Mouse (Mus musculus) neural tube, embryonic 15.5 days (tissue): ENCODE measurements around the gene Gm11985. TPM values are rescaled to one million over a fixed set of nuclear protein-coding genes. Genes with fewer than 3 reads are reported as not detected.

Experiments used
- ATAC-seq: fragments of 200-750 bp; cut with Nextera tagmentation; 2 replicates; pipeline ENCODE4 v1.8.0; 2017; ENCODE audit warnings: mild to moderate bottlenecking, moderate TSS enrichment, moderate library complexity; ENCODE audit not compliant: low FRiP score
- H3K27ac ChIP-seq: fragments of 300-500 bp; sonication (generic); replicated peaks from 2 replicates; pipeline ENCODE4 v1.5.1; 2015; ENCODE audit warnings: mild to moderate bottlenecking, inconsistent platforms
- H3K27me3 ChIP-seq: fragments of 300-500 bp; sonication (generic); replicated peaks from 2 replicates; pipeline ENCODE4 v1.6.1; 2015; ENCODE audit warnings: inconsistent platforms
- H3K36me3 ChIP-seq: fragments of 300-500 bp; sonication (generic); 2 replicates; pipeline ENCODE4 v1.6.1; 2015; ENCODE audit warnings: inconsistent platforms
- H3K4me1 ChIP-seq: fragments of 300-500 bp; sonication (generic); 2 replicates; pipeline ENCODE4 v1.6.1; 2015; ENCODE audit warnings: inconsistent platforms
- H3K4me2 ChIP-seq: fragments of 300-500 bp; sonication (generic); 2 replicates; pipeline ENCODE4 v1.6.1; 2015; ENCODE audit warnings: inconsistent platforms, mild to moderate bottlenecking, moderate library complexity
- H3K4me3 ChIP-seq: fragments of 300-500 bp; sonication (generic); replicated peaks from 2 replicates; pipeline ENCODE4 v1.5.1; 2015; ENCODE audit warnings: mild to moderate bottlenecking, inconsistent platforms
- H3K9ac ChIP-seq: fragments of 300-500 bp; sonication (generic); replicated peaks from 2 replicates; pipeline ENCODE4 v1.6.1; 2015; ENCODE audit warnings: mild to moderate bottlenecking, inconsistent platforms
- H3K9me3 ChIP-seq: fragments of 300-500 bp; sonication (generic); replicated peaks from 2 replicates; pipeline ENCODE4 v1.6.1; 2016; ENCODE audit warnings: inconsistent platforms
- WGBS: fragments of 180-500 bp; shearing (Covaris S2); methylation state at CpG from one replicate; pipeline ENCODE4 v1.1.7; 2015; ENCODE audit warnings: mixed read lengths; 5-methylcytosine and 5-hydroxymethylcytosine counted together
- polyA plus RNA-seq: library from polyadenylated mRNA; unstranded; fragments of >200 nt; fragmentation: Nextera tagmentation; extraction: Ambion mirVana; gene quantifications from 2 replicates; pipeline ENCODE4 v1.2.1, GENCODE M21; 2015

Gm11985 gene
- polyA plus RNA-seq, 1 experiment from 2014 or later = not detected

DNA sequence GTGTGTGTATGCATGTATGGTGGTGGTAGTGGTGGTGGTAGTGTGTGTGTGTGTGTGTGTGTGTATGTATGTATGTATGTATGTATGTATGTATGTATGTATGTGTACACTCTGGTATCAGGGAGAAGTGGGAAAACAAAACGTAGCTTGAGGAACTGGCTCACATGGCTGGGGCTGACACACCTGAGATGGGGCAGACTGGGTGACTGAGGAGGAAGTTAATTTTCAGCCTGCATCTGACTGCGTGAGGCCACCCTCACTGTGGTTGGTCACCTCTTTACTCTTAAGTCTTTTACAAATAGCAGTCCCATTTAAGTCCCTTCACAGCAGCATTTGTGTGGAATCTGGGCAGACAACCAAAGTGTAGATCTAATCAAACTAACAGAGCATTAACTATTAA, 9.1 kb downstream of the Gm11985 start:
- 82% methylated on average over 2 of the region's 2 CpGs for WGBS
- Histone ChIP-seq H3K27me3 (no peaks in the 10 kb centered on the region), H3K4me2 (no peak overlapping the region), H3K9me3 (no peaks in the 10 kb centered on the region), H3K27ac (no peak overlapping the region), H3K4me1 (no peaks in the 10 kb centered on the region), H3K4me3 (no peak overlapping the region), H3K9ac (no peak overlapping the region), H3K36me3 (no peaks in the 10 kb centered on the region)
- ATAC-seq = no peak

DNA sequence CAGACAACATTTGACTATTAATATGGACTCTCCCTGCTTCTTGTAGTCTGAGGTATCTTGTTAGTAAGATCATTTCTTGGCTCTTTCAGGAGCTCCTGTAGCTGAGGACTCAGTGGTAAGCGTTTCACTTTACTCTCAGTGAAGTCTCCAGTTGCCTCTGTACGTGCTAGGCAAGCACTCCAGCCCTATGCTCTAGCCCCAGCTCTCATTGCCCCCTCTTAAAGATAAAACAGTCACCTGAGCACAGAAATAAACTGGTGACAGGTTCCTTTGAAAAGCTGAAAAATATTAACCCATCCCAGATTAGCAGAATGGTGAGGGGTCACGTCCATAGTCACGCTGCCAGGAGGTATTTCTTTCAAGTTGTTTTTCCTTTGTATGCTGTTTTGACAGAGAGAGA, 9.6 kb downstream of the Gm11985 start:
- no peak overlapping the region for H3K4me3 ChIP-seq
- H3K27me3 ChIP-seq = no peaks in the 10 kb centered on the region
- H3K4me2 ChIP-seq = no peak overlapping the region
- WGBS = 74% methylated on average over 4 of the region's 4 CpGs
- ATAC-seq = no peak
- H3K4me1 ChIP-seq = no peaks in the 10 kb centered on the region
- no peak overlapping the region for H3K9ac ChIP-seq
- no peaks in the 10 kb centered on the region for H3K36me3 ChIP-seq
- no peaks in the 10 kb centered on the region for H3K9me3 ChIP-seq
- no peak overlapping the region for H3K27ac ChIP-seq

DNA sequence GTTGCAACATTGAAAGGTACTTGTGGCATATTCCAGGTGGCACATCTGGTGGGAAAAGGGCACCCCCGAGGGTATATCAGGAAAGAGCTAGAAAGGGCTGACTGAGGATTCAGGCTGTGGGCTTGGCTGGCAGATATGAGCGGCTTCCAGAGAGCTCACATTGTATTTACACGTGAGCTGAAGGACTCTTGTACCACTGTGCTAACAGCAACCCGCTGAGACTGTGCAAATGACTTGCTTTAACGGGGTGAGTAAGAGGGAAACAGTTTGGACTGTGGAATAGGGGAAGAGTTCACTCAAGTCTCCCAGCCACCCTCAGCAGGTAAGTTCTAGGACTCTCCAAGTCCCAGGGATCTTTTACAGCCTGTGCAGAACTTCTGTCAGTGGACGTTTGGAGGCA, 14.7 kb downstream of the Gm11985 start:
- Histone ChIP-seq H3K9me3 (no peaks in the 10 kb centered on the region), H3K4me1 (no peaks in the 10 kb centered on the region), H3K4me3 (no peak overlapping the region), H3K36me3 (peaks cover 28% of the 10 kb centered on the region), H3K9ac (no peak overlapping the region), H3K4me2 (no peak overlapping the region), H3K27me3 (no peaks in the 10 kb centered on the region), H3K27ac (no peak overlapping the region)
- ATAC-seq = no peak
- WGBS = 86% methylated on average over 6 of the region's 6 CpGs

DNA sequence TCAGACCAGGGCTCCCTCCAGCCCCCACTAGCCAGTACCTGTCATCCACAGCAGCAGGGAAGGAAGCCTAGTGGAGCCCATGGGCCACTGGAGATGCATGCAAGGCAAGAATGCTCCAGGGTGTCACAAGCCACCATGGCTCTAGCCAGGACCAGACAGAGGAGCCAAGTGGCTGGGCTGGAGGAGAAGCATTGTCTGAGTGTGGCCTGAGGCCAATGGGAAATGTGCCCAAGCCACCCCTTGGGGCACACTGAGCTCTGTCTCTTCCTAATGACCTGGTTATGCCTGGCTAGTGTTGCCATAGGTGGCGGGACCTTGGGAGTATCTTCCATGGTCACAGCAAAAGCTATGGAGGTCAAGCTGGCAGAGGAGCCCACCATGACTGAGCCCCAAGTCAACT, 18.7 kb downstream of the Gm11985 start:
- Histone ChIP-seq H3K27me3 (no peaks in the 10 kb centered on the region), H3K27ac (no peak overlapping the region), H3K4me3 (no peak overlapping the region), H3K9me3 (no peaks in the 10 kb centered on the region), H3K4me1 (peaks cover 4% of the 10 kb centered on the region; the same call in 1 of the 2 replicates), H3K4me2 (no peak overlapping the region), H3K9ac (no peak overlapping the region), H3K36me3 (peaks cover 48% of the 10 kb centered on the region)
- ATAC-seq = no peak
- whole genome bisulfite sequencing = 100% methylated on average over 1 of the region's 1 CpGs

- Histone ChIP-seq H3K9me3 (no peaks in the 10 kb centered on the region), H3K27ac (peak overlapping the region; percentile 45), H3K4me3 (no peak overlapping the region), H3K9ac (no peak overlapping the region), H3K4me1 (peaks cover 18% of the 10 kb centered on the region), H3K4me2 (no peak overlapping the region), H3K27me3 (no peaks in the 10 kb centered on the region), H3K36me3 (peaks cover 30% of the 10 kb centered on the region)
- 29% methylated on average over 4 of the region's 4 CpGs for WGBS
- ATAC-seq = peak; percentile 48; the same call in 1 of the 2 replicates
Observed at GRCm38 (mm10) chr11:7164416-7164815, 24.0 kb downstream of the Gm11985 start.

GRCm38 (mm10) chr11:7161502-7162174, 26.7 kb downstream of the Gm11985 start:
- Histone ChIP-seq H3K9ac (no peak overlapping the region), H3K27ac (no peak overlapping the region), H3K4me1 (peaks cover 18% of the 10 kb centered on the region), H3K4me2 (no peak overlapping the region), H3K9me3 (no peaks in the 10 kb centered on the region), H3K4me3 (no peak overlapping the region), H3K27me3 (no peaks in the 10 kb centered on the region), H3K36me3 (peaks cover 17% of the 10 kb centered on the region)
- WGBS = 83% methylated on average over 8 of the region's 8 CpGs
- peak; percentile 43; the same call in 1 of the 2 replicates for ATAC-seq

- peaks cover 18% of the 10 kb centered on the region for H3K4me1 ChIP-seq
- peak; percentile 66; the same call in 1 of the 2 replicates for ATAC-seq
- no peaks in the 10 kb centered on the region for H3K9me3 ChIP-seq
- no peak overlapping the region for H3K4me3 ChIP-seq
- no peak overlapping the region for H3K9ac ChIP-seq
- peak overlapping the region; percentile 71 for H3K27ac ChIP-seq
- H3K4me2 ChIP-seq = no peak overlapping the region
- no peaks in the 10 kb centered on the region for H3K27me3 ChIP-seq
- H3K36me3 ChIP-seq = peaks cover 11% of the 10 kb centered on the region; the same call in 1 of the 2 replicates
- 49% methylated on average over 4 of the region's 4 CpGs for WGBS
Observed at GRCm38 (mm10) chr11:7160637-7161101, 27.7 kb downstream of the Gm11985 start.

DNA sequence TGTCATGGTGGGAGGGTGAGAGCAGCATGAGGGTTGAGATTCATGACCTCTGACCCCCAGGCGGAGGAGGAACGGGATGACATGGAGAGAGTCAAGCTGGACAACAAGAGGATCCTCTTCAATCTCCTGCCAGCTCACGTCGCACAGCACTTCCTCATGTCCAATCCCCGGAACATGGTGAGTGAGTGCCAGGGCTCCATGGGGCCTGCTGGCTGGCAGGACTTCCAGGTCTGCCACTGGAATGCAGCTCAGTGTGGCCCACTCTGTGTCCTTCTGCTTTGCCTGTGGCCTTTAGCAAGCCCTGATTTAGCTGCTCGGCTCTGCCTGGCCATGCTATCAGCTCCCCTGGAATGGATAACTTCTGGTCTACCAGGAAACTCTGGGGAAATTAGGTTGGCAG, 28.2 kb downstream of the Gm11985 start:
- H3K27ac ChIP-seq = peak overlapping the region; percentile 71
- H3K9ac ChIP-seq = no peak overlapping the region
- H3K9me3 ChIP-seq = no peaks in the 10 kb centered on the region
- WGBS = 74% methylated on average over 6 of the region's 6 CpGs
- no peak for ATAC-seq
- peaks cover 18% of the 10 kb centered on the region for H3K4me1 ChIP-seq
- H3K36me3 ChIP-seq = 0 out of 2 replicates have a peak, but pooled peaks cover 6% of the 10 kb centered on the region
- no peak overlapping the region for H3K4me2 ChIP-seq
- H3K27me3 ChIP-seq = no peaks in the 10 kb centered on the region
- H3K4me3 ChIP-seq = no peak overlapping the region

DNA sequence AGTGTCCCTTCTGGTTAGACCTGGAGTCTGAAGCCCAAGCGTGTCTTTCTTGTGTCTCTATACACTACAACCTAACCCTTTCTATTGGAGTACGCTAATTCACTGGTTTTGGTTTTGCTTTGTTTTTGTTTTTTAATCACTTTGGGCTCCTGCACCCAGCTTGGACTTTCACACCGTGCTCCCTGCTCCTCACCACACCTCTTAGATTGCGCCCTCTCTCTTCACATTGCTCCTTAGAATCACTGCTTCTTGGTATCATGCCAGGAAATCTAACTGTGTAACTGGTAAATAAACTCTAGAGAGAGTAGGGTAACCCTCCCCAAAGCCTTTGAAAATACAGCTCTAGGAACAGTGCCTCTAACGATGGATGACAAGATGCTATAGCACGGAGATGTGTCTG, 30.2 kb downstream of the Gm11985 start:
- H3K36me3 ChIP-seq = peaks cover 13% of the 10 kb centered on the region; the same call in 1 of the 2 replicates
- peaks cover 15% of the 10 kb centered on the region for H3K4me1 ChIP-seq
- no peak overlapping the region for H3K4me3 ChIP-seq
- no peak for ATAC-seq
- no peak overlapping the region for H3K27ac ChIP-seq
- WGBS = 91% methylated on average over 6 of the region's 6 CpGs
- no peaks in the 10 kb centered on the region for H3K27me3 ChIP-seq
- no peak overlapping the region for H3K4me2 ChIP-seq
- no peak overlapping the region for H3K9ac ChIP-seq
- no peaks in the 10 kb centered on the region for H3K9me3 ChIP-seq

DNA sequence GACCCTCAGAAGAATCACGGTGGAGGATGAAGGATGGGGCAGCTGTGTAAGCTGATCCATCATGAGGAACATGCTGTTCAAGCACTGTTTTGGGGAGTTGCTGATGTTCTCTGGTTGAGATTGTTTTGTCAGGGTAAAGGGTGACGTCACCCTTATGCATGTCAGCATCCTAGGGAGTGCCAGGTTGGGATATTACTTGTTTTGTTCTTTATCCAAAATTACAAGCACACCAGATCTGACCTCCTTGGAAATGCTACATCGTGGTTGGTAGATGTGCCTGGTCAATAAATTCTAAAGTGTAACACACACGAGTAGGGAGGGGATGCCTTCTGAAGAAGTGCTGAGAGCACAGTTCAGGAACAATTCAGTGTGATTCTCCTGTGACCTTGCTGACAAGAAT, 31.9 kb downstream of the Gm11985 start:
- ATAC-seq = no peak
- Histone ChIP-seq H3K4me2 (no peak overlapping the region), H3K9ac (no peak overlapping the region), H3K27ac (no peak overlapping the region), H3K27me3 (no peaks in the 10 kb centered on the region), H3K4me3 (no peak overlapping the region), H3K36me3 (peaks cover 17% of the 10 kb centered on the region), H3K9me3 (no peaks in the 10 kb centered on the region), H3K4me1 (peaks cover 14% of the 10 kb centered on the region)
- WGBS = 76% methylated on average over 4 of the region's 4 CpGs

DNA sequence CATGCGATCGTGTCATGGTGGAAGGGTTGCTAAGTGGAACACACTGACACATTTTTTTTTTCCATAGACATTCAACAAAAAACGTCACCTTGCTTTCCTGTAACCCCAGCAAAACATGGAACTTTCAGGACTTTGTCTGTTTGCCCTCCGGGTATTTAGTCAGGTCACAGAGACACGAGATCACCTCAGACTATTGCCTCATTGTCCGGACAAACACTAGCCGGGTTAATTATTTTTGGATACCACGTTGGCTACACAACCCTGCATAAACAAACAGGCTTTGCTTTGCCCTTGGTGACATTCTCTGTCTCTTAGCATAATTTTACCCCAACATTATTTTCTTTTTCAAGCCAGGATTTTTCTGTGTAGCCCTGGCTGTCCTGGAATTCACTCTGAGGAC, 35.3 kb downstream of the Gm11985 start:
- Histone ChIP-seq H3K4me1 (no peaks in the 10 kb centered on the region), H3K27ac (no peak overlapping the region), H3K36me3 (peaks cover 28% of the 10 kb centered on the region), H3K4me2 (no peak overlapping the region), H3K4me3 (no peak overlapping the region), H3K9me3 (no peaks in the 10 kb centered on the region), H3K9ac (no peak overlapping the region), H3K27me3 (no peaks in the 10 kb centered on the region)
- no peak for ATAC-seq
- WGBS = 83% methylated on average over 8 of the region's 8 CpGs

DNA sequence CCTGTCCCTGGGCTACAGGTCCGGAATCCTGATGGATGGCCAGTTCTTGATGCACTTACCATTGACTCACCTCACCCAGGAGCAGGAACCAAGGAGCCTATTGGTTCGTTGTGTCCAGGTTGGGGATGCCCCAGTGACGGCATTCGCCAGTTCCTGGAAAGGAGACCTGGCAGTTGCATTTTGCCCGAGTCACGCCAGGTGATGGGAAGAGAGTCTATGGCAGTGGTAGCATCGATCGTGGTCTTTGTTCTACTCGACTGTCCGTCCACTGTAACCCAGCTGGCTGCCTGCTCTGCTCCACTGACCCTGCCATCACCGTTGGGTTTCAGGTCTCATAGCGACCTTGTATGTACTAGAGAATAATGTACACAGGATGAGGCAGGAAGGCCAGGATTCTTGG, 36.0 kb downstream of the Gm11985 start:
- Histone ChIP-seq H3K4me1 (no peaks in the 10 kb centered on the region), H3K4me2 (no peak overlapping the region), H3K27ac (no peak overlapping the region), H3K36me3 (peaks cover 35% of the 10 kb centered on the region), H3K9me3 (no peaks in the 10 kb centered on the region), H3K27me3 (no peaks in the 10 kb centered on the region), H3K4me3 (no peak overlapping the region), H3K9ac (no peak overlapping the region)
- ATAC-seq = no peak
- 96% methylated on average over 12 of the region's 12 CpGs for WGBS
